Mouse (Mus musculus): ENCODE results near the gene 2510009E07Rik.

GRCm38 (mm10) chr16:21693981-21694462 lies 443 bp downstream of the 2510009E07Rik start:
- TF ChIP-seq POLR2A (IDR thresholded peaks at IDR 0.05; ENCODE audit: control insufficient read depth, low read depth, low read length) (no peak), CTCF (IDR thresholded peaks at IDR 0.05; ENCODE audit: control insufficient read depth, insufficient read depth, insufficient replicate concordance, low read depth, low read length) (no peak)

Data from testis, adult 2 months (tissue).